Mouse (Mus musculus) megakaryocyte-erythroid progenitor cell, adult 5 weeks (primary cell): ENCODE measurements around the gene Sms. TPM values are rescaled to one million over a fixed set of nuclear protein-coding genes. Genes with fewer than 3 reads are reported as not detected.

Source experiments
- polyA plus RNA-seq: library from polyadenylated mRNA; stranded (reverse); fragments of >175 nt; gene quantifications from 2 replicates; pipeline ENCODE4 v1.2.3, GENCODE M21; 2012

The Sms gene
- 26.2 and 28.3 TPM in 2 replicates for polyA plus RNA-seq

GRCm38 (mm10) chrX:157491944-157492726 lies at the start of gene Sms:
TSS of gene Sms (minus strand) at chrX:157492287.

GRCm38 (mm10) chrX:157415212-157415611 lies 76.9 kb downstream of the Sms start, which contains the start of gene Phex:
TSS of gene Phex (minus strand) at chrX:157415312.

Other genes with a start within 250 kb of the Sms start
- 0.02 TPM in 1 of 2 replicates, not detected in the other for gene Phex, start 77.0 kb downstream of the Sms start, polyA plus RNA-seq
- gene Yy2, start 76.7 kb upstream of the Sms start, polyA plus RNA-seq = 0.06 TPM in 1 of 2 replicates, not detected in the other
- gene Mbtps2, start 106.4 kb upstream of the Sms start, polyA plus RNA-seq = 4.4 and 5.7 TPM in 2 replicates
- gene Smpx, start 206.6 kb upstream of the Sms start, polyA plus RNA-seq = not detected in 2 replicates